Mouse (Mus musculus) left cerebral cortex, adult 2 months (tissue): Measurements from ENCODE around the gene Lrrc2. TPM values are rescaled to one million over a fixed set of nuclear protein-coding genes. Genes with fewer than 3 reads are reported as not detected.

Experiments used
- DNase-seq, 2 experiments: peaks; one replicate each; pipeline ENCODE4 v3.0.0; 2021 to 2022; ENCODE audit warnings: low spot score in 2 of 2, mixed read lengths in 1 of 2; ENCODE audit errors: extremely low spot score in 1 of 2
- H3K27ac ChIP-seq: fragments of 200-600 bp; 2 replicates; pipeline ENCODE4 v1.8.1; 2022
- H3K4me3 ChIP-seq: fragments of 200-600 bp; 2 replicates; pipeline ENCODE4 v1.8.1; 2022
- CTCF ChIP-seq: fragments of 200-600 bp; IDR thresholded peaks from 2 replicates; pipeline ENCODE4 v1.8.1; 2022; ENCODE audit warnings: antibody characterized with exemption, mild to moderate bottlenecking, moderate library complexity
- intact Hi-C: fragments of 180-260 bp; cut with DNase I; formaldehyde crosslinking; loops from one replicate; pipeline ENCODE4 v1.15.1; 2025
- total RNA-seq, 2 experiments: library from RNA; stranded (reverse); gene quantifications; 2 replicates each; pipeline ENCODE4 v1.2.3; 2021

The Lrrc2 gene
- total RNA-seq, 2 experiments from 2014 or later: 0.84 to 2.1 TPM

DNA sequence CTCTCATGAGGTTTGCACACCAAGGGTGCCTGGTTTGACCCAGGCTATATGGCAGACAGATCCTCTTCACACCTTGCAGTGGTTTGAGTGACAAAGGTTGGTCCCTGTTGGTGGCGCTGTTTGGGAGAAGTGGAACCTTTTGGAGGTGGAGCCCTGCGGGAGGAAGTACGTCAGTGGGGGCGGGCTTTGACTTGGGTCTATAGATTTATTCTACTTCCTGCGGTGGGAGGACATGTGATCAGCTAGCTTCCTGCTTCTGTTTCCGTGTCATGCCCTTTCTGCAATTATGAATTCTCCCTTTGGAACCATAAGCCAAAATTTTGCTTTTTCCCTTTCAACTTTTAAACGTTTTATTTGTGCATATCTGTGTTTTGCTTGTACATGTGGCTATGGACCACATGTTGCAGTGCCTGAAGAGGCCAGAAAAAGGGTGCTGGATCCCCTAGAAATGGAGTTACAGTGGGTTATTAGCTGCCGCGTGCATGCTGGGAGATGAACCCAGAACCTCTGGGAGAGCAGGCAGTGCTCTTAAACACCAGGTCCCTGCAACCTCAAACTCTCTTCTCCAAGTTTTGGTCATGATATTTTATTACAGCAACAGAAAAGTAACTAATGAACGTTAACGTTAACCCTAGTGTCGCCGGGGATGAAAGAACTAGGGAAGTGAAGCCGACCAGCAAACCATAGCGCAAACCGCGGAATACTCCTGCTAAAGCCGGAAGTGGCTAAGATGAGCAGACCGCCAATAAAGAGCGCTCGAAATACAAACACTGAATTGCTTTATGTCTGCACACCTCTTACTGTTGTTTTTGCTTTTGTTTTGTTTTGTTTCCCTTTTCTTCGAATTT, 13.9 kb downstream of the Lrrc2 start:
- DNase-seq: no peak
- H3K4me3 ChIP-seq: no peak overlapping the region
- no peak overlapping the region for H3K27ac ChIP-seq
- TF ChIP-seq CTCF: no peak
- intact Hi-C loops: no loop called here

DNA sequence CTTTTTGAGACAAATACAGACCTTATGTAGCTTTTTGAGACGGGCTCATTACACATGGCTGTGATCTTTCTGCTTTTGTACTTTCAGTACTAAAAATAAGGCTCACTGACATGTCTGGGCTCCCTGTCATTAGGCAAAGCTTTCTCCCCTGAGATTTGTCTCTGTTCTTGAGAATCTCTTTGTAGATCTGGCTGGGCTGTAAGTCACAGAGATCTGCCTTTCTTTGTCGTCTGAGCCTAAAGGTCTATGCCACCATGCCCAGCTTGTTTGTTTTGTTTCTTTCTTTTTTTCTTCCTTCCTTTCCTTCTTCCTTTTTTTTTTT, 14.5 kb downstream of the Lrrc2 start:
- no peak overlapping the region for H3K27ac ChIP-seq
- TF ChIP-seq CTCF: no peak
- no peak overlapping the region for H3K4me3 ChIP-seq
- intact Hi-C loops: no loop called here
- no peak for DNase-seq

DNA sequence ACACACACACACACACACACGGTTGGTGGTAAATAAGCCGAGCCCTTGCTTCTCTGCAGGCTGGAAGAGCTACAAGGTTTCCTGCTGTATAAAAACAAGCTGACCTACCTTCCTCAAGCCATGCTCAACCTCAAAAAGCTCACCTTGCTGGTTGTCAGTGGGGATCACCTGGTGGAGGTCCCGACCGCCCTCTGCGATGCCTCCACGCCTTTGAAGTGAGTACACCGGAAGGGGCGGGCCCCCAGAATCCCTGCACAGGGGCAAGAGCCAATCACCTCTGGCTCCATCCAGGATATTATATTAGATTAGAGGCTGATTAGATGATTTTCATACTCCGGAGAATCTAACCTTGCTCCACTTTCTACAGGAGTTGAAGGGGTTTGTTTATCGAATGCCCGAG, 28.1 kb downstream of the Lrrc2 start:
- no peak for TF ChIP-seq CTCF

DNA sequence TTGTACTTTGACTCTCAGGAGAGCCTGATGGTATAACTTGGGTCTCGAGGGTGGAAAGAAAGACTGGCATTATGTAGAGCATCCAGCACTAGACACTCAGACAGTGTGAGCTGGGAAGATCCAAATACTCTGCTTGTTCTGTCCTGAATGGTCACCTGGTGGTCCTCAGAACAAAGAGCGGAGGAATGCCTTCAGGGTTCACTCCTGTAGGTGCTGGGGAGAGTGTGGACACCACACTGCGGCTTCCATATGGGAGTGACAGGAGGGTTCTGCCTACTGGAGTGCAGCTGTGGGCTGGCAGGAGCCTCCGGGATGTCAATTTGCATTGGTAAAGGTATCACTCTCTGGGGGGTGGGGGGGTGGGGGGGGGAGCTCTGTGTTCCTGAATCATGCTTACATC, 31.0 kb downstream of the Lrrc2 start:
- H3K4me3 ChIP-seq: no peak overlapping the region
- no peak for TF ChIP-seq CTCF
- intact Hi-C loops: no loop called here
- no peak overlapping the region for H3K27ac ChIP-seq
- peak in 1 of 2 experiments; percentile 22 for DNase-seq

More for the DNA sequence above, 28.1 kb downstream of the Lrrc2 start:
- DNase-seq: no peak
- Histone ChIP-seq H3K4me3 (no peak overlapping the region), H3K27ac (no peak overlapping the region)
- intact Hi-C loops: no loop called here

DNA sequence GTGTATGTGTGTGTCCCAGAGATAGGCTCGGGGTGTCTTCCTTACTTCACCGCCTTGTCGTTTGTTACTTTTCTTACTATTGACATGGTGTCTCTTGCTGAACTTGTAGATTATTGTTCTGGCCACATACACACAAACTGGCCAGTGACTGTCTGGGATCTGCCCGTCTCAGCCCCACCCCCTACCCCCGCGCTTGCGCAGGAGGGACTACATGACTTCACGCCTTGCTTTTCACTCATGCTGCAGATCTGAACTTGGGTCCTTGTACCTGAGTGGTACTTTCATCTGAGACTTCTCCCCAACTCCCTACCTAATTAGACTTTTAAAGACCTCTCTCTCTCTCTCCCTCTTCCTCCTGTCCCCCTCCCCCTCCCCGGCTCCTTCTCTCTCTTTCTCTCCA, 32.8 kb downstream of the Lrrc2 start:
- TF ChIP-seq CTCF: no peak
- H3K27ac ChIP-seq: no peak overlapping the region
- intact Hi-C loops: no loop called here

DNA sequence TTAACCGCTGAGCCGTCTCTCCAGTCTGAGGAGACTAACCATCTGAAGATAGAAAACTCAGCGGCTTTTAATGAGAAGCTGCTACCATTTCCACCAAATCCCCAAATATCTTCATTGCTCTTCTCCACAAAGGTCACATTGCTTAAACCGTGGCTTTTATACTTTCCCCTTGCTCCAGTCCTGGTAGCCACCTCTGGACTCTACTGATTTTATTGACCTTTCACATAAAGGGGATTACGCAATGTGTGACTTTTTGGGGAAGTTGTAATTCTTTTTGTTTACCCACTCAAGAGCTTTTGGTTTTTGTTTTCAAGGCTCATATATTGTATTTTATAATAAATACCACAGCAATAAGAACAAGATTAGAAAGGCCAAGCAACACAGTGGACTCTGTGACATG, 34.2 kb downstream of the Lrrc2 start:
- no peak for DNase-seq
- Histone ChIP-seq H3K4me3 (no peak overlapping the region), H3K27ac (no peak overlapping the region)
- no peak for TF ChIP-seq CTCF
- intact Hi-C loops: no loop called here

More for the DNA sequence above, 32.8 kb downstream of the Lrrc2 start:
- no peak overlapping the region for H3K4me3 ChIP-seq
- no peak for DNase-seq

DNA sequence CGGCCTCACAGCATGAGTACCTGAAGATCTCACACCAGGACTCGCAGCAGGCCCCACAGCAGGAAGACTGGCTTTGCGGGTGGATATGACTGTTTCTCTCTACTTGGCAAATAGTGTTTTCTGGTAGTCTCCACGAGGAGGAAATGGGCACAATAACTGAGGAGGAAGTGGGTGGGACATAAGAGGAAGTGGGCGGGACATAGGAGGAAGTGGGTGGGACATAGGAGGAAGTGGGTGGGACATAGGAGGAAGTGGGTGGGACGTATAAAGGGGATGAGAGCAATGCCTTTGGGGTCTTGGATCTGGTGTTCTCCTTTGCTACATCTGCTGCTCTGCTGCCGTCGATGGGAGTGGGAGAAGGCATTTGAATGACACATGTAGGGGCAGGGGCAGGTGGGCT, 34.6 kb downstream of the Lrrc2 start:
- intact Hi-C loops: no loop called here

DNA sequence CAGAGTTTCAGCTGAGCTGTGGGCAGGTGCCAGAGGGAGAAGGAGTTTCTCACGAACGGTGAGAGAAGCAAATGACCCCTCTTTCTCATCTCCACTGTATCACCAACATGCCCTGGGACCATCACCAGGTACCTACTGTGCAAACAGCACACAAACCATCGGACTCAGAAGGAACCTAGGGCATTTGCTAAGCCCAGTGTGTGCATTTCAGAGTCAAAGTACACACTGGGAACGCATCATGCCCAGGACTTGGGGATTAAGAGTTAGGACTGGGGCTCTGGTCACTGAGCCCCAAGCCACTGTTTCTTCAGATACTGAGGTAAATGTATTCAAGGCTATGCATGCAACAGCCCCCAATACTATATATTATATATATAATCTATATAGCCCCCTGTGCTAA, 36.0 kb downstream of the Lrrc2 start:
- Histone ChIP-seq H3K4me3 (no peak overlapping the region), H3K27ac (no peak overlapping the region)
- no peak for TF ChIP-seq CTCF
- DNase-seq: no peak
- intact Hi-C loops: no loop called here

More for the DNA sequence above, 34.6 kb downstream of the Lrrc2 start:
- no peak for TF ChIP-seq CTCF
- H3K4me3 ChIP-seq: no peak overlapping the region
- no peak overlapping the region for H3K27ac ChIP-seq
- no peak for DNase-seq

DNA sequence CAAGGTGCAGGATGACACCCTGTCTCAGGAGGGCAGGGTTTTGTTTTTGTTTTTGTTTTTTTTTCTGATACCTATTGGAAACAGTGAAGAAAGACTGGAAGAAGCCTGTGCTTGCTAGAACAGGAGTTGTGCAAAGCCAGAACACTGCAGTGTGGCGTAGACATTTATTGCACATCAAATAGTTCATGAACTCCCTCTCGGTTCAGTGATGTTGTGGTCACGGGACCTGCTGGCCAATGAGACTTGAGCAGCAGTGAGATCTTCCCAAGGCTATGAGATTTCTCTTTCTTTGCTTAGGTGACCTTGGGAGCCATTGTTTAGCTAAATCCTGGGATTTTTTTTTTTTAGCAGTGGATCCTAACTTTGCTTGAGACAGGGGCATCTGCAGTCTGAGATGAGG, 36.7 kb downstream of the Lrrc2 start:
- intact Hi-C loops: no loop called here
- no peak for TF ChIP-seq CTCF
- no peak for DNase-seq
- Histone ChIP-seq H3K4me3 (no peak overlapping the region), H3K27ac (no peak overlapping the region)

DNA sequence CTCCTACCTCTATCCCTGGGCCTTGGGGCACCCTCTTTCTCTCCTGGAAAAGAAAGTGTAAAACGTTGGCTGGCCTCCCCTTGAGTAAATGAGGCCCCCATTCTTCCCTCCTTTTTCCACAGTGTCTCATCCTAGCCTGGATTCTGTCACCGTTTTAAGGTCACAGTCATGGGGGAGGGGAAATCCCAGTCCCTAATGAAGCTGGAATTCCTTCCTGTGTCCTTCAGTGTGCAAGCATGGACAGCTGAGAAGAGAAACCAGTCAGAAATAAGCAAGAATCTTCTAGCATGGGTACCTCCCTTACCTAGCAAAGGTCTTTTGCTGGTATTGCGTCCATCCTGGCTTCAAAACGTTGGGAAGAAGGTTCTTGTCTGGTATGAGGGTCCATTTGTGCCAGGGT, 37.8 kb downstream of the Lrrc2 start:
- H3K4me3 ChIP-seq: no peak overlapping the region
- no peak for DNase-seq
- no peak overlapping the region for H3K27ac ChIP-seq
- TF ChIP-seq CTCF: no peak
- intact Hi-C loops: no loop called here

DNA sequence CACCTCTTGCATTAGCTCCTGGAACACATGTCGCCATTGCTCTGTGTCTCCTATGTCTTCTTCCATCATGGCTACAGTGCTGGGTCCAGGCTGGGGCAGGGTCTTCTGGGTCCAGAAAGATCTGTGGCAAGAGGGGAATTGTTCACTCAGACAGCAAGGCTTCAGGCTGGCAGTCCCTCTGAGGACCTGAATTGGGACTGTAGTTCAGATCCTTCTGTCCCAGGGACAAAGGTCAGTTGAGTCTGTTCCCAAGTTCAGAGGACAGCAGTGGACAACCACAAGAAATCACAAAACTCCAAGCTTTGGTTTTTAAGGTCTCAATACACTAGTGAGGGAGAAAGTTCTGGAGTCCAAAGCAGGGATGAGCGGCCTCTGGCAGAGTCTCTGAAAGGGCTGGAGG, 38.2 kb downstream of the Lrrc2 start:
- no peak for TF ChIP-seq CTCF
- no peak overlapping the region for H3K4me3 ChIP-seq
- no peak for DNase-seq
- no peak overlapping the region for H3K27ac ChIP-seq
- intact Hi-C loops: no loop called here

DNA sequence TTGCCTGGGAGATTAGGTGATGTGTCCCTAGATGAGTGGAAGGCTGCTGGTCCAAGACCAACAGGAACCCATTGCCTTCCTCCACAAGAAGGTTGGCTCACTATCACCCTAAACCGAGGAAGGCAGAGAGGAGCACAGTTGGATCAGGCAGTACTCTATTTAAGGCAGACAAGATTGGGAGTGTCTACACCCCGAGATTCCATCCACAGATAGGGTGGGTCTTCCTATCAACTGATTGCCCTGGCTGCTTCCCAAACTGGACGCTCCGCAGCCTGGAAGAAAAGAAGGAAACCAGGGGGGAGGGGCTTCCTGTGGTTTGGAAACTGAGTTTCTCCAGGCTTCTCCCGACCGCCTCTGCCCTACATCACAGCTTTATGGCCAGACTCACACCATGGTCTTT, 38.9 kb downstream of the Lrrc2 start, which contains the start of gene Rtp3:
TSS of gene Rtp3 (minus strand) at position 380 of the 400 bp plus-strand sequence.
- no peak within 1 kb of the TSS for H3K4me3 ChIP-seq
- H3K27ac ChIP-seq: no peak within 1 kb of the TSS
- DNase-seq: no peak
- intact Hi-C loops: no loop called here
- no peak for TF ChIP-seq CTCF

DNA sequence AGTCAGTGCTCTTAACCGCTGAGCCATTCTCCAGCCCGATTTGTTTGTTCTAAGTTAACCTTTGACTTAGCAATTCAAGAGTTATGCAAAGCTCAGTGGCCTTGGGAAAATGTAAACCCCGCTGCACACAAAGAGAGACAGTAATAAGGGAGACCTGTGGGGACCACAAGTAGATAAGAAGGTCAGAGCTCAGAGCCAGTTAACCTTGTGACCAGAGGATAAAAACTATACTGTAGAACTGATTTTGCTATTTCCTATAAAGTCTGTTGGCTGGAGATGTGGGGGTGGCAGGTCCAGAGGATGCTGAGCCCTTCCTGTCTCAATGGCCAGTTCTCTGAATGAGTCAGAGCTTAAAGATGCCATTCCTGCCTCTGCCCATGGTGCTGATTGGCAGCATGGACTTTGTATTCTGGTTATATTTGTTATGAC, 42.0 kb downstream of the Lrrc2 start:
- TF ChIP-seq CTCF: no peak
- intact Hi-C loops: no loop called here
- no peak for DNase-seq

More for the DNA sequence above, 42.0 kb downstream of the Lrrc2 start:
- Histone ChIP-seq H3K4me3 (no peak overlapping the region), H3K27ac (no peak overlapping the region)
